Mouse (Mus musculus) heart, postnatal 10 days (tissue): ENCODE results near the gene Fpgs. TPM values are rescaled to one million over a fixed set of nuclear protein-coding genes. Genes with fewer than 3 reads are reported as not detected.

Experiments
- DNase-seq, 2 experiments: peaks; one replicate each; pipeline ENCODE4 v3.0.0; 2021
- intact Hi-C: fragments of 180-260 bp; cut with DNase I; formaldehyde crosslinking; loops from one replicate; pipeline ENCODE4 v1.15.1; 2025
- total RNA-seq, 2 experiments: library from RNA; stranded (reverse); gene quantifications; 2 replicates each; pipeline ENCODE4 v1.2.3; 2021

Gene Fpgs
- 10 to 100 TPM in 1 of 2 experiments, 1 to 10 TPM in 1; 9.9 to 11.7 TPM for total RNA-seq

- DNase-seq = no peak
- intact Hi-C loops = no loop called here
Measured at GRCm38 (mm10) chr2:32704021-32704421, at the start of gene Fpgs. TSS of gene Fpgs (minus strand) at chr2:32704145.

GRCm38 (mm10) chr2:32752181-32752580, 48.2 kb upstream of the Fpgs start:
- intact Hi-C loops = no loop called here
- DNase-seq = no peak

GRCm38 (mm10) chr2:32751665-32752033, 47.7 kb upstream of the Fpgs start:
- intact Hi-C loops = no loop called here
- no peak for DNase-seq

- intact Hi-C loops = no loop called here
- peak; percentile 72 to 73 for DNase-seq
Measured at GRCm38 (mm10) chr2:32750887-32751664, 47.1 kb upstream of the Fpgs start.

GRCm38 (mm10) chr2:32750199-32750598, 46.3 kb upstream of the Fpgs start:
- DNase-seq = no peak
- intact Hi-C loops = no loop called here

GRCm38 (mm10) chr2:32749082-32749481, 45.1 kb upstream of the Fpgs start:
- no peak for DNase-seq
- intact Hi-C loops = loop anchor here (5.0 kb wide), 1 partner anchor 117 kb away; no protein-coding TSS in a partner anchor

- DNase-seq = no peak
- intact Hi-C loops = no loop called here
Measured at GRCm38 (mm10) chr2:32744272-32744982, 40.5 kb upstream of the Fpgs start.

GRCm38 (mm10) chr2:32742173-32742531, 38.2 kb upstream of the Fpgs start:
- intact Hi-C loops = no loop called here
- no peak for DNase-seq

GRCm38 (mm10) chr2:32741273-32742172, 37.6 kb upstream of the Fpgs start:
- intact Hi-C loops = no loop called here
- peak; percentile 56 to 57 for DNase-seq

- no peak for DNase-seq
- intact Hi-C loops = no loop called here
Measured at GRCm38 (mm10) chr2:32740916-32741272, 36.9 kb upstream of the Fpgs start, which contains the start of gene 6330409D20Rik. TSS of gene 6330409D20Rik (minus strand) at chr2:32741016.

- intact Hi-C loops = no loop called here
- no peak for DNase-seq
Measured at GRCm38 (mm10) chr2:32739311-32739710, 35.4 kb upstream of the Fpgs start.

GRCm38 (mm10) chr2:32737008-32737407, 33.1 kb upstream of the Fpgs start:
- intact Hi-C loops = no loop called here
- no peak for DNase-seq

GRCm38 (mm10) chr2:32736306-32736829, 32.4 kb upstream of the Fpgs start:
- no peak for DNase-seq
- intact Hi-C loops = no loop called here

GRCm38 (mm10) chr2:32734933-32735332, 31.0 kb upstream of the Fpgs start:
- intact Hi-C loops = no loop called here
- DNase-seq = peak; percentile 68 to 77

GRCm38 (mm10) chr2:32734480-32734879, 30.5 kb upstream of the Fpgs start:
- no peak for DNase-seq
- intact Hi-C loops = no loop called here

- DNase-seq = no peak
- intact Hi-C loops = no loop called here
Measured at GRCm38 (mm10) chr2:32732695-32733094, 28.8 kb upstream of the Fpgs start.

- DNase-seq = peak in 1 of 2 experiments; percentile 48
- intact Hi-C loops = no loop called here
Measured at GRCm38 (mm10) chr2:32731911-32732310, 28.0 kb upstream of the Fpgs start.

- peak; percentile 57 to 71 for DNase-seq
- intact Hi-C loops = no loop called here
Measured at GRCm38 (mm10) chr2:32730854-32731253, 26.9 kb upstream of the Fpgs start.

- DNase-seq = no peak
- intact Hi-C loops = loop anchor here (2.0 kb wide), 1 partner anchor 15 kb away; no protein-coding TSS in a partner anchor
Measured at GRCm38 (mm10) chr2:32729547-32729946, 25.6 kb upstream of the Fpgs start.

GRCm38 (mm10) chr2:32728463-32728862, 24.5 kb upstream of the Fpgs start:
- DNase-seq = peak; percentile 71 to 72
- intact Hi-C loops = loop anchor here (2.0 kb wide), 1 partner anchor 14 kb away; no protein-coding TSS in a partner anchor

- peak; percentile 96 for DNase-seq
- intact Hi-C loops = no loop called here
Measured at GRCm38 (mm10) chr2:32727435-32727834, 23.5 kb upstream of the Fpgs start.
